Mouse (Mus musculus) gastrocnemius, adult 2 months (tissue): ENCODE results near the gene Miga2. TPM values are rescaled to one million over a fixed set of nuclear protein-coding genes. Genes with fewer than 3 reads are reported as not detected.

Experiments
- DNase-seq: peaks from one replicate; pipeline ENCODE4 v3.0.0; 2022
- H3K27ac ChIP-seq: fragments of 200-600 bp; 2 replicates; pipeline ENCODE4 v1.8.1; 2022; ENCODE audit warnings: mild to moderate bottlenecking
- H3K4me3 ChIP-seq: fragments of 200-600 bp; 2 replicates; pipeline ENCODE4 v1.8.1; 2022; ENCODE audit warnings: mild to moderate bottlenecking, moderate library complexity
- CTCF ChIP-seq: fragments of 200-600 bp; IDR thresholded peaks from 2 replicates; pipeline ENCODE4 v1.8.1; 2022; ENCODE audit warnings: antibody characterized with exemption, mild to moderate bottlenecking, moderate library complexity
- intact Hi-C: fragments of 180-260 bp; cut with DNase I; formaldehyde crosslinking; loops from one replicate; pipeline ENCODE4 v1.15.1; 2025
- total RNA-seq, 2 experiments: library from RNA; stranded (reverse); gene quantifications; 2 replicates each; pipeline ENCODE4 v1.2.3; 2021

Gene Miga2
- total RNA-seq, 2 experiments from 2014 or later: 15.5 to 39.0 TPM

DNA sequence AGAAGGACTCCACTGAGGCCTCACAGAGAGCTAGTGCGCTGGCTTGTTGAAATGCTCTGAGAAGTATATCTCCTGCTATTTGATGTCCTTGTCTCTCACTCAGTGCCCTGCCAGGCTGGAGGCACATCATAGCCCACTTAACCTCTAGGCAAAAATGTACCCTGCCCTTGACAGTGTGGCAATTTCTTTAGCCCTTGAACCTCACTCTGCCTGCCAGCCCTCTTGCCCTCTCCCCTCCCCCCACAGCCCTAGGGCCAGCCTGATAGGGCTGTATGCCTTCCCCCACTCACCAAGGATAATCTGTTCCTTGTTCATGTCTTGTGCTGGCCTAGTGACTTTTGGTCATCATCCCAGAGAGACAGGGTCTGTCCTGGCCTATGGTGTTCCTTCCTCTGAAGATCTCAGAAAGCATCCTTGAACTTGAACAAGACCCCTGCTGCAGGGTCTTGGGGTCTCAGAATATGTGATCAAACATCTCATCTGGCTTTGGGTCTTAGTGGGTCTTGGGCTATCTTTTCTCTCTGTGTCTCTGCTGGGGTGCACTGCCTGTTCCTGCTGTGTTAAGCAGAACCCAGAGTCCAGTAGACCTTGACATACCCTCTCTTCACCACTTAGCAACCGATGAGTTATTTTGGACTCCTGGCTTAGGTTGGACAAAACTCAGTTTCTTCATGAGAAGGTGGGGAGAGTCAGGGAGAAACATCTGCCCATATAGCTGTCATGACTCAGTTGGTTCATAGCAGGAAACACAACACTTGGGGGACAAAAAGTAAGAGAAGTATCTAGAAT is 1.4 kb downstream of the Miga2 start:
- Histone ChIP-seq H3K27ac (peak overlapping the region; percentile 89), H3K4me3 (peak overlapping the region; percentile 92)
- no peak for TF ChIP-seq CTCF
- peak; percentile 47 for DNase-seq
- intact Hi-C loops: no loop called here

DNA sequence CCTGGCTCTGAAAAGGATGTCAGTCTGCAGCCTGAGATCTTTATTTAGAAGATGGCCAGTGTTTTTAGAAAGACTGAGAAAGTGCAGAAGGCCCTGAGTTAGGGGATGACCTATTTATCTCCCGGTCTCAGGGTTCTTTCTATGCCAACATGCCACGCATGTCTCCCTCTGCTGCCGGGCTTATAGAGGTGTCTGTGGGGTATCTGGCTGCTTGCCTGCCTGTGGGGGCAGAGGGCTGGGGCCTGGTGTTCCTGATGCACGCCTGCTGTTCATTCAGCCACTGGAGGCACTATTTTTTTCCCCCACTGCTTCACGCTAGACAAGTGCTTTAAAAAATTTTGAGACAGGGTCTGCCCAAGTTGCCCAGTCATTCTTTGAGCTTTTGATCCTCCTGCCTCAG is 2.2 kb downstream of the Miga2 start:
- Histone ChIP-seq H3K4me3 (peak overlapping the region; percentile 92), H3K27ac (peak overlapping the region; percentile 89)
- DNase-seq: peak; percentile 61
- peak; percentile 44; the same call in 1 of the 2 replicates for TF ChIP-seq CTCF
- intact Hi-C loops: no loop called here

DNA sequence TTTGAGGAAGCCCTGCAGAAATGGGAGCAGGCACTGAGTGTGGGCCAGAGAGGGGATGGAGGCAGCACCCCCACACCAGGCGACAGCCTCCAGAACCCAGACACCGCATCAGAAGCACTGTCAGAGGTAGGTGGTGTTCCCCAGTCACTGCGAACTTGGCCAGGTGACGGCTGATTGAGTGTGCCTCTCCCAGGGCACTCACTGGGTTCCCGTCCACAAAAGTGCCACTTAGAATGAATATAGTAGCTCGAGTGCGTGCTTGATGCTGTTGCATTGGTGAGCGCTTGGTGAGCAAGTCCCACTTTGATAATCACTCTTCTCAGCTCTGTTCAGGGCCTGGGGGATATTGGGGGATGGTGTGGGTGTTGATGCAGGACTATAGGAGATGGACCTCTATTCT is 7.5 kb downstream of the Miga2 start:
- intact Hi-C loops: no loop called here
- DNase-seq: no peak
- H3K4me3 ChIP-seq: no peak overlapping the region
- H3K27ac ChIP-seq: no peak overlapping the region
- no peak for TF ChIP-seq CTCF

DNA sequence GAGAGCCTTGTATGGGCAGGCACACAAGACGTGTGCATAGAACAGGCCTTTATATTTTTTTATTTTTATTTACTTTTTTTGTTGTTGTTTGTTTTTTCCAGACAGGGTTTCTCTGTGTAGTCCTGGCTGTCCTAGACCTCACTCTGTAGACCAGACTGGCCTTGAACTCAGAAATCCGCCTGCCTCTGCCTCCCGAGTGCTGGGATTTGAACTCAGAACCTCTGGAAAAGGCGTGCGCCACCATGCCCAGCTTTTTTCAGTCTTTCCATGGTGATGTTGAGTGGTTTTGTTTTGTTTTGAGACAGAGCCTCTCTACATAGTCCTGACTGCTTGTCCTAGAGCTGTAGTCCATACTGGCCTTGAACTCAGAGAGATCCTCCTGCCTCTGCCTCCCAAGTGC is 8.7 kb downstream of the Miga2 start:
- Histone ChIP-seq H3K27ac (no peak overlapping the region), H3K4me3 (no peak overlapping the region)
- no peak for DNase-seq
- intact Hi-C loops: no loop called here
- TF ChIP-seq CTCF: no peak

DNA sequence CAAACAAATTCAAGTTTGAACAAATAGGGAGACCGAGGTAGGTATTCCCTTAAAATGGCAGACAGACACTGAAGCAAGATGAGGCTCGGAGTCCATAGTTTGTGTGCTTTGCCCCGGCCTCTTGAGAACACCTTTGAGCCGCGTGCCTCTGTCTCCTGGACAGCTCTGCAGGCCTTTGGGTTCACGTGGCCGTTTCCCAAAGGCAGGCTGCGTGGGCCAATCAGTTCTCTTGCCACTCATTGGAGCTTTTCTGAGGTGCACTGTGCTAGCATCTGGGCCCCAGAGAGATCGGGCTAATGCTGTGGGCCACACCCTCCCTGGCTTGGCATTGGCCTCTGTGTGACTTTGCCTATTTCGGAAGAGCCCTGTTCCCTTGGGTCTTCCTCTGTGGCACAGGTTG is 11.9 kb downstream of the Miga2 start:
- TF ChIP-seq CTCF: no peak
- Histone ChIP-seq H3K4me3 (no peak overlapping the region), H3K27ac (no peak overlapping the region)
- intact Hi-C loops: no loop called here
- no peak for DNase-seq

DNA sequence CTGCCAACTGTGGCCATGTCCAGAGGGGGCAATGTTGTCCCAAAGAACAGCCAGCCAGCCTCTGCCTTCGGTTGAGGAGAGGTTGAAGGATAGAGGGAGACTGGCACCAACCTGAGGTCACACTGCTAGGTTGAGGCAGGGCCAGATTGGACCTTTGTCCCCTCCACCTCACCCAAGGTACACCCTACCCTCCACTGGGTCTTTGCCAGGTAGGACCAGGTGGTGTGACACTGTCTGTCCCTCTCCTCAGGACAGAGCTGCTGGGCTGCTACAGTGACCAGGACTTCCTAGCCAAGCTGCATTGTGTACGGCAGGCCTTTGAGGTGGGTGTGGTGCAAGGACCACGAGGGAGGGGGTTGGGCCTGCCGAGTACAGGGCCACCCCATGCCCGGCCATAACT is 13.7 kb downstream of the Miga2 start:
- DNase-seq: no peak
- no peak for TF ChIP-seq CTCF
- intact Hi-C loops: no loop called here
- Histone ChIP-seq H3K4me3 (no peak overlapping the region), H3K27ac (no peak overlapping the region)

DNA sequence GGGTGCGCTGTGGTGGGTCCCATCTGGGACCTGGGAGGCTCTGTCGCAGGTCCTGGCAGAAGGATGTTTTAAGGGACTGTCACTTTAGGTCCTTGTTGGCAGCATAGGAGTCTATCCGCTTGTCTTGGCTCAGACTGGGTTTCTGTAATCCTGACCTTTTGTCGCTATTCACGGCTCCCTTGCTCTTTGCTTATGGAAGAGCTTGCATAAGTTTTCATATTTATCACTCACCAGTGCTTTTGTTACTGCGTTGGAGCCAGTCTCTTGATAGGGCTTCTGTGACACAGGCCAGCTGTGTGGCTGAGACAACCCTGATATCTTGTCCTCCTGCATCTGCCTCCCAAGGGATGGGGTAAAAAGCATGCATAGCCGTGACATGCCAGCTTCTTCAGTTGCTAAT is 15.3 kb downstream of the Miga2 start:
- no peak overlapping the region for H3K4me3 ChIP-seq
- intact Hi-C loops: no loop called here

DNA sequence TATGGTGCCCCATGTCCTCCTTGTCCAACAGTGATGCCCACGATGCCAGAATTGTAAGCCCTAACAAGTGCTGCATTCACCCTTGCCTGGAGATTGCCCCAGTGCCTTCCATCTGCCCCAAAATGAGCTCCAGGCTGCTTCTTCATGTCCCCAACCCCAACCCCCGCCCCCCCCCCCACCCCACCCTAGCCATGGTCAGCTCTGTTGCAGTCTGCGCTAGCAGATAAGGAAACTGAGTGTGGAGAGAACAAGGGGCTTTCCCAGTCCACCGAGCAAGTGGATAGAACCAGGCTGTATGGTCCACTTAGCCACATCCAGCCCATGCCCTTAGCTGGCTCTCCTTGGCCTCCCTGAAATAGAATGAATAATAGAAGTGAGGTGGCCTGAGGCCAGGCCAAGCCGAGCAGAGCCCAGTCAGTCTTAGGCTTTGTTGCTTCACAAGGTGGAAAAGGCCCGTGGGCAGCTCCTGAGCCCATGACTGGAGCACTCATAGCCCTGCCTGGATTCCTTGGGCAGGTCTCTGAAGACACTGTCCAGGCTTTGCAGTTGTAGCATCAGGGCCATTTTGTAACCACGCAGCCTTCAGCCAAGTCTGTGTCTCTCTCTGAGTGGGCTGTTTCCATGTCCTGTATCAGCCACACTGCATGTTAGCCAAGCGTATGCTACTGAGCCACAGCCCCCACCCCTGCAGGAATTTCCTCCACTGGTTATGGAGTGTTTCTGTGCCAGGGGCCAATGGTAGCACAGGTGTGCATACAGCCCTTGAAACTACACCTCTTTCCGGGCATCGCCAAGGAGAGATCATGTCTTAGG is 16.7 kb downstream of the Miga2 start:
- Histone ChIP-seq H3K4me3 (no peak overlapping the region), H3K27ac (peak overlapping the region; percentile 53)
- intact Hi-C loops: no loop called here
- DNase-seq: no peak
- no peak for TF ChIP-seq CTCF

More for the DNA sequence above, 15.3 kb downstream of the Miga2 start:
- H3K27ac ChIP-seq: no peak overlapping the region
- no peak for DNase-seq
- no peak for TF ChIP-seq CTCF

DNA sequence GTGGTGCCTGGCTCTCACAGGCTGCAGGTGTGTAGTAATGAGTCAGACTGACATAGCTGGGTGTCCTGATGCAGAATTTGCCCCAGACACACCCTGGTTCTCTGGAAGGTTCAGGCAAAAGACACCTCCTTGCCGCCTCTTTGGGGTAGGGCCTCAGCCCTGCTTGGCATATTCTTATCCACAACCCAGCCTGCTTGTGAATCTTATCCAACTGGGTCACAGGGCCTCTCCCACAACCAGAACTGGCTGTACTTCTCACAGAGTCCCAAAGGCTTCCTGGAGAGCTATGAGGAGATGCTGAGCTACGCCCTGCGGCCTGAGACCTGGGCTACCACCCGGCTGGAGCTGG is 17.3 kb downstream of the Miga2 start:
- DNase-seq: peak; percentile 63
- H3K27ac ChIP-seq: peak overlapping the region; percentile 53
- intact Hi-C loops: no loop called here
- no peak for TF ChIP-seq CTCF
- H3K4me3 ChIP-seq: no peak overlapping the region

DNA sequence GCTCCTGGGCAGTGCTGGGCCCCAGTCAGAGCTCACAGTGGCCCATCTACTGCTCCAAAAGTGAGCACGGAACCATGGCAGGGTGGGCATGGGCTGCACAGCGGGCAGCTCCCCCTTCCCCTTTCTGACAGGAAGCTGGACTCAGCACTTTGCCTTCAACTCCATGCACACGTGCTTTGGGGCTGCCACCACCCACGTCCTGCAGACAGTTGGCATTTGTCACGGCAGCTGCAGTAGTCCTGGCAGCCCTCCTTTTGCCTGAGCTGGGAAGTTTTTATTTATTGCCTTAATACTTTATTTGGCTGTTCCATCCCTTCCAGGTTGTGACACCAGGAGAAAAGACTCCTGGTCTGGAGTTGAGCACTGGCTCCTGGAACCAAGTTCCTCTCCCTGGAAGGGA is 20.8 kb downstream of the Miga2 start:
- no peak for DNase-seq
- Histone ChIP-seq H3K27ac (peak overlapping the region; percentile 49; the same call in 1 of the 2 replicates), H3K4me3 (no peak overlapping the region)
- intact Hi-C loops: no loop called here
- no peak for TF ChIP-seq CTCF

DNA sequence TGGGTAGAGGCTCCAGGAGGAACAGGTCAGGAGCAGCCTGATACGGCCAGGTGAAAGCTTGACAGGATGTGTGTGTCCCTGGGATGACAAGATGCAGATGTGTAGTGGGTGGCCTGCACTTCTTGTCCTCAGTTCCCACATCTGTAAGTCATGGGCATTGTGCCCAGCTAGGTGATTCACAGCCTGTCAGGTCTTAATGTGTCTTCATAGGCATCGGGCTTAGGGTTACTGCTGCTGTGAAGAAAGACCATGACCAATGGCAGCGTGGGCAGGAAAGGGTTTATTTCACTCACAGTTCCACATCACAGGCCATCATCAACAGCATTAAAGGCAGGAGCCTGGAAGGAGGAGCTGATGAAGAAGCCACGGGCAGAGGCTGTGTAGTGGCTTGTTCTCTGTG is 21.6 kb downstream of the Miga2 start:
- no peak for TF ChIP-seq CTCF
- H3K27ac ChIP-seq: no peak overlapping the region
- intact Hi-C loops: no loop called here
- DNase-seq: no peak
- no peak overlapping the region for H3K4me3 ChIP-seq

DNA sequence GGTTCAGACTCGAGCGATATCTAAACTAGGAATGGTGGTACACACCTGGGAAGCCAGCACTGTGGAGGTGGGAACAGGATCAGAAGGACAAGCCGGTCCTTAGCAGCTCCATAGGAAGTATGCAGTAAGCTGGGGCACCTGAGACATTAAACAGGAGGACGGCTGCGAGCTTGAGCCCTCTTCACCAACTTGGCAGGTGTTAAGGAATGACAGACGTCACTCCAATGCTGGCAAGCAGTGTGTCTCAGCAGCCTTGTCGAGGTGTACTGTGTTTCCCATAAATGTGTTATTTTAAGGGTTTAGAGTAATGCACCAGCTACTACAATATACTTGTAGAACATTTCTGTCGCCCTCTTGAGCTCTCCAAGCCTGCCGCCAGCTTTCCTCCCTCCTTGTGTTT is 22.9 kb downstream of the Miga2 start:
- DNase-seq: no peak
- intact Hi-C loops: no loop called here
- peak overlapping the region; percentile 49; the same call in 1 of the 2 replicates for H3K27ac ChIP-seq
- H3K4me3 ChIP-seq: no peak overlapping the region
- no peak for TF ChIP-seq CTCF

DNA sequence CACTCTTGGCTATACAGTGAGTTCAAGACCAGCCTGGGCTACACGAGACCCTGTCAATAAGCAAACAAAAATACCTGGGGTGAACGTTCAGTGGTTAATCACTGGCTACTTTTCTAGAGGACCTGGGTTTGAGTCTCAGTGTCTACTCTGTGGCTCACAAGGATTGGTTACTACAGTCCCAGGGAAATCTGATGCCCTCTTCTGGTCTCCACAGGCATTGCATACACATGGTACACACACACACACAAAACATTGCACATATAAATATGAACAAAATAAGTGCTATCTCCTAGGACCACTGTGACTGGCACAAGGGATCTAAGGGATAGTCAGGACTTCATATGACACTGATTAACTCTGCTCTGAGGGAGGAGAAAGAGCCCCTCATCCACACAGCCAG is 25.0 kb downstream of the Miga2 start:
- Histone ChIP-seq H3K27ac (no peak overlapping the region), H3K4me3 (no peak overlapping the region)
- intact Hi-C loops: no loop called here
- peak; percentile 23; the same call in 1 of the 2 replicates for TF ChIP-seq CTCF
- DNase-seq: no peak
